Mouse (Mus musculus): Measurements from ENCODE around the gene Smok3a. TPM values are rescaled to one million over a fixed set of nuclear protein-coding genes. Genes with fewer than 3 reads are reported as not detected.
"Not testable (repeated sequence)": the region's sequence is repeated elsewhere in the genome, so short reads cannot be mapped to it uniquely, and the experiment has no call there.

The Smok3a gene
- total and polyA plus RNA-seq, 2 experiments from 2014 or later: not detected

DNA sequence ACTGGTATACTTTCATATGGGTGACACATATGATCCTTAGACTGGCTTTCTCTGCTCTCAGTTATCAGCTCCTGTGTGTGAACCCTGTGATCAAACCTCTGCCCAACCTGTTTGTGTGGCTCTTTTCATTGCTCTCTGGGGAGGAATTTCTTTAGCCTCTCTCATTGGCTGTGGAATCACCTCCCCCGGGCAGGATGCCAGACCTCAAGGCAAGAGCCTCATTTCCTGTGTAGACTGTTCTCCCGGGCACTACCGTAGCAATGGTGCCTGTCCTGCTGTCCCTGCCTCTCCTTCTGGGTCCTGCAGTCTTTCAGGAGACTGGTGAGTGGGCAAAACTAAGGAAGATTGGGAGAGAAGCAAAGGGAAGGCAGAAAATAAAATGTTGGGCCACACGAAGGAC is 39.8 kb upstream of the Smok3a start, which contains the start of gene Azgp1:
TSS of gene Azgp1 (plus strand) at position 221 of the 400 bp plus-strand sequence.
- TF ChIP-seq CTCF (IDR thresholded peaks at IDR 0.05; ENCODE audit: low read depth): no peak
- H3K27me3 ChIP-seq (ENCODE audit: insufficient read depth, low read length): no peaks in the 10 kb centered on the region
- H3K36me3 ChIP-seq (ENCODE audit: insufficient read depth): no peaks in the 10 kb centered on the region
- ATAC-seq (no peak), DNase-seq (no peak)
- H3K9ac ChIP-seq: no peak within 1 kb of the TSS
- H3K4me3 ChIP-seq (ENCODE audit: low read depth, low read length): no peak within 1 kb of the TSS
- H3K27ac ChIP-seq (ENCODE audit: low read depth, low read length): no peak within 1 kb of the TSS
- 72% methylated on average over 4 of the region's 4 CpGs for WGBS
- no peaks in the 10 kb centered on the region for H3K4me1 ChIP-seq (ENCODE audit: insufficient read depth)
- no peaks in the 10 kb centered on the region for H3K9me3 ChIP-seq (ENCODE audit: low read length)
- H3K4me2 ChIP-seq (ENCODE audit: low read depth): no peak within 1 kb of the TSS

GRCm38 (mm10) chr5:137986351-137986750 is 34.7 kb upstream of the Smok3a start:
- 81% methylated on average over 1 of the region's 1 CpGs for WGBS
- Histone ChIP-seq H3K27ac (ENCODE audit: low read depth, low read length) (no peak overlapping the region), H3K9me3 (ENCODE audit: low read length) (no peaks in the 10 kb centered on the region), H3K4me1 (ENCODE audit: insufficient read depth) (no peaks in the 10 kb centered on the region), H3K9ac (no peak overlapping the region), H3K4me3 (ENCODE audit: low read depth, low read length) (no peak overlapping the region), H3K36me3 (ENCODE audit: insufficient read depth) (no peaks in the 10 kb centered on the region), H3K27me3 (ENCODE audit: insufficient read depth, low read length) (no peaks in the 10 kb centered on the region), H3K4me2 (ENCODE audit: low read depth) (no peak overlapping the region)
- TF ChIP-seq CTCF (IDR thresholded peaks at IDR 0.05; ENCODE audit: low read depth): no peak
- DNase-seq (no peak), ATAC-seq (no peak)

DNA sequence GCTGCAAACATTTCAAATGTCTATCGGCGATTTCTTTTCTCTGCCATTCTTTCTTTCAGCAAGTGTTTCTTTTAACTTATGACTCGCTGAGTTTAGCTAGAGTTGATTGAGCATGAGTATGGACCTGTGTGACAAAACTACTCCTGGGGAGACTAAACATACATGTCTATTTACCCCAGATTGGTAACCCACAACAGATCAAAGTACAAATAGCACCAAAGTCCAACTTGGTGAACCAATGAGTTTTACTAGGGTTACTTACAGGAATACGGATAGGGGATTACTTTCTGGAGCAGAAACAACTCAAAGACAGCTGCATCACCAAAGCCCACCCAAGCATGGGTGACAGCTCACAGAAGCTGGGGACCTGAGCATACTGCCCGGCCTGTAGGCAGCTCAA is 11.6 kb upstream of the Smok3a start:
- Histone ChIP-seq H3K4me1 (ENCODE audit: insufficient read depth) (no peaks in the 10 kb centered on the region), H3K27ac (ENCODE audit: low read depth, low read length) (no peak overlapping the region), H3K4me2 (ENCODE audit: low read depth) (no peak overlapping the region), H3K9me3 (ENCODE audit: low read length) (no peaks in the 10 kb centered on the region), H3K4me3 (ENCODE audit: low read depth, low read length) (no peak overlapping the region), H3K36me3 (ENCODE audit: insufficient read depth) (no peaks in the 10 kb centered on the region), H3K9ac (no peak overlapping the region), H3K27me3 (ENCODE audit: insufficient read depth, low read length) (no peaks in the 10 kb centered on the region)
- ATAC-seq (no peak), DNase-seq (no peak)
- WGBS: 84% methylated on average over 5 of the region's 5 CpGs
- no peak for TF ChIP-seq CTCF (IDR thresholded peaks at IDR 0.05; ENCODE audit: low read depth)

DNA sequence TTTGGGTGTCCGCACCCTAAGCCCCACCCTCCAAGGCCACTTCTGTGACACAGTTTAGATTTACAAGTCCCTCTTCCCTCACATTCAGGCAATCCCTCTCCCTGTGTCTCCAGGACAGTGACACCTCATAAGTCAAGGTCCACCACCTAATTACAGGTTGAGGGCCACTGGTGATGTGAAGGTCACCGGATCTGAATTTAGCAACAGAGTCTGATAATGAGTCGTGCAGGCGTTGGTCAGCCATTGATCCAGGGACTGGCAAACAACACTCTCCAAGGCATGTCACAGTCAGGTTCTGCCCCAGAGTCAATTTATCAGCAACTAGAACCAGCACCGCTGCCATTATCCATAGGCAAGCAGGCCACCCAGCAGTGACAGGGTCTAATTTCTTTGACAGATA is 8.7 kb upstream of the Smok3a start:
- no peak for ATAC-seq
- no peaks in the 10 kb centered on the region for H3K36me3 ChIP-seq (ENCODE audit: insufficient read depth)
- H3K27me3 ChIP-seq (ENCODE audit: insufficient read depth, low read length): no peaks in the 10 kb centered on the region
- no peak for DNase-seq
- TF ChIP-seq CTCF (IDR thresholded peaks at IDR 0.05; ENCODE audit: low read depth): no peak
- H3K27ac ChIP-seq (ENCODE audit: low read depth, low read length): no peak overlapping the region
- no peak overlapping the region for H3K4me2 ChIP-seq (ENCODE audit: low read depth)
- no peaks in the 10 kb centered on the region for H3K9me3 ChIP-seq (ENCODE audit: low read length)
- no peak overlapping the region for H3K4me3 ChIP-seq (ENCODE audit: low read depth, low read length)
- no peak overlapping the region for H3K9ac ChIP-seq
- 94% methylated on average over 5 of the region's 5 CpGs for whole genome bisulfite sequencing
- H3K4me1 ChIP-seq (ENCODE audit: insufficient read depth): no peaks in the 10 kb centered on the region

- ATAC-seq (no peak), DNase-seq (no peak)
- Histone ChIP-seq H3K4me1 (ENCODE audit: insufficient read depth) (no peaks in the 10 kb centered on the region), H3K27ac (ENCODE audit: low read depth, low read length) (no peak overlapping the region), H3K9ac (no peak overlapping the region), H3K27me3 (ENCODE audit: insufficient read depth, low read length) (no peaks in the 10 kb centered on the region), H3K4me3 (ENCODE audit: low read depth, low read length) (no peak overlapping the region), H3K9me3 (ENCODE audit: low read length) (no peaks in the 10 kb centered on the region), H3K36me3 (ENCODE audit: insufficient read depth) (no peaks in the 10 kb centered on the region), H3K4me2 (ENCODE audit: low read depth) (no peak overlapping the region)
- TF ChIP-seq CTCF (IDR thresholded peaks at IDR 0.05; ENCODE audit: low read depth): no peak
- WGBS: 92% methylated on average over 2 of the region's 2 CpGs
Observed at GRCm38 (mm10) chr5:138016530-138016929, 4.5 kb upstream of the Smok3a start.

GRCm38 (mm10) chr5:138016997-138017396 is 4.1 kb upstream of the Smok3a start:
- Histone ChIP-seq H3K9ac (no peak overlapping the region), H3K4me3 (ENCODE audit: low read depth, low read length) (no peak overlapping the region), H3K4me1 (ENCODE audit: insufficient read depth) (no peaks in the 10 kb centered on the region), H3K27ac (ENCODE audit: low read depth, low read length) (no peak overlapping the region), H3K27me3 (ENCODE audit: insufficient read depth, low read length) (no peaks in the 10 kb centered on the region), H3K4me2 (ENCODE audit: low read depth) (no peak overlapping the region), H3K9me3 (ENCODE audit: low read length) (no peaks in the 10 kb centered on the region), H3K36me3 (ENCODE audit: insufficient read depth) (no peaks in the 10 kb centered on the region)
- ATAC-seq: no peak
- no peak for DNase-seq
- TF ChIP-seq CTCF (IDR thresholded peaks at IDR 0.05; ENCODE audit: low read depth): no peak

GRCm38 (mm10) chr5:138019577-138019976 is 1.5 kb upstream of the Smok3a start:
- not testable (repeated sequence) for H3K36me3 ChIP-seq (ENCODE audit: insufficient read depth); H3K4me2 ChIP-seq (ENCODE audit: low read depth); DNase-seq; H3K4me3 ChIP-seq (ENCODE audit: low read depth, low read length); H3K9ac ChIP-seq; H3K27me3 ChIP-seq (ENCODE audit: insufficient read depth, low read length); H3K27ac ChIP-seq (ENCODE audit: low read depth, low read length); H3K9me3 ChIP-seq (ENCODE audit: low read length); ATAC-seq; H3K4me1 ChIP-seq (ENCODE audit: insufficient read depth)
- 90% methylated on average over 3 of the region's 4 CpGs for WGBS

GRCm38 (mm10) chr5:138052894-138053293 is 31.8 kb downstream of the Smok3a start, which contains the start of gene Smok3c:
Gene Smok3c (plus strand): TSS chr5:138053194.
- not testable (repeated sequence) for DNase-seq; H3K27me3 ChIP-seq (ENCODE audit: insufficient read depth, low read length); H3K9ac ChIP-seq; ATAC-seq; H3K9me3 ChIP-seq (ENCODE audit: low read length); H3K27ac ChIP-seq (ENCODE audit: low read depth, low read length); H3K4me1 ChIP-seq (ENCODE audit: insufficient read depth); H3K4me3 ChIP-seq (ENCODE audit: low read depth, low read length); H3K36me3 ChIP-seq (ENCODE audit: insufficient read depth); H3K4me2 ChIP-seq (ENCODE audit: low read depth)
- WGBS: no CpG with 5 or more reads among the region's 5 CpGs
